Mouse (Mus musculus): Measurements from ENCODE around the gene Gas6.

DNA sequence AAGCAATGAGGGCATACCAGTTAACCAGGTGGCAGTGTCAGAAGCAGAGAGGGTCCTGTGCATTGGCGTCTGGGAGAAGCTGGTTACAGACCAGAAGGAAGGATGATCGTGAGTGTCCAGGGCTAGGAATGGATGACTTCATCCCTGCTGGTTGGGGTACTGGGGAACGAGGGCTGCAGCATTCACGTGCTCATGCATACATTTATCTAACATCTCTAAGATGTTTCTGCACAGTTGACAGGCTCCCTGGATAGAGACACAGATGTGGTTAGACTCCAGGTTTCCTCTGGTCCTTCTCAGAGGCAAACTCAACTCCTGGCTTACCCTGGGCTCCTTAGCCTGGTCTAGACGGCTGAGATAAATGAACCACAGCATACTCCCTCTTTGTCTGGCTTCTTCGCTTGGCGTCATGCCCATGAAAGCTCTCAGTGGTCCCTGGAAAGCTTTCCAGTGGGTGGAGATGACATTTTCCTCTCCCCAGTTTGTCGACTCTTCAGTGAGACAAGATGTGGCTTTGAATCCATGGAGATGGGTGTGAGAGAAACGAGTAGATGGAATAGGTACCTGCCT, 37.4 kb upstream of the Gas6 start:
- no peak for TF ChIP-seq CTCF (IDR thresholded peaks at IDR 0.05; ENCODE audit: extremely low read depth, insufficient read depth, insufficient read length, insufficient replicate concordance)
- no peak for TF ChIP-seq POLR2A (IDR thresholded peaks at IDR 0.05; ENCODE audit: low read depth, low read length)

All from spleen, adult 2 months (tissue).